Mouse (Mus musculus): ENCODE measurements around the gene Trp53tg5. TPM values are rescaled to one million over a fixed set of nuclear protein-coding genes. Genes with fewer than 3 reads are reported as not detected.

Trp53tg5 gene
- polyA plus RNA-seq, 1 experiment from 2014 or later, result not detected

Other genes starting within 250 kb of the Trp53tg5 start
- not detected in 2 replicates for gene Svs2, start 235.3 kb downstream of the Trp53tg5 start, polyA plus RNA-seq (2015; fragmentation: Nextera tagmentation; extraction: Ambion mirVana)
- gene Svs3b, start 217.1 kb downstream of the Trp53tg5 start, polyA plus RNA-seq (2015; fragmentation: Nextera tagmentation; extraction: Ambion mirVana), result not detected in 2 replicates
- gene Svs4, start 195.3 kb downstream of the Trp53tg5 start, polyA plus RNA-seq (2015; fragmentation: Nextera tagmentation; extraction: Ambion mirVana), result not detected in 2 replicates
- gene Svs3a, start 184.5 kb downstream of the Trp53tg5 start, polyA plus RNA-seq (2015; fragmentation: Nextera tagmentation; extraction: Ambion mirVana), result not detected in 2 replicates
- gene Svs6, start 157.0 kb downstream of the Trp53tg5 start, polyA plus RNA-seq (2015; fragmentation: Nextera tagmentation; extraction: Ambion mirVana), result not detected in 2 replicates
- gene Svs5, start 141.0 kb downstream of the Trp53tg5 start, polyA plus RNA-seq (2015; fragmentation: Nextera tagmentation; extraction: Ambion mirVana), result not detected in 2 replicates
- 21.3 and 24.2 TPM in 2 replicates for gene Slpi, start 84.6 kb downstream of the Trp53tg5 start, polyA plus RNA-seq (2015; fragmentation: Nextera tagmentation; extraction: Ambion mirVana)
- gene Rbpjl, start 70.6 kb downstream of the Trp53tg5 start, polyA plus RNA-seq (2015; fragmentation: Nextera tagmentation; extraction: Ambion mirVana), result 0.07 and 0.63 TPM in 2 replicates
- gene Matn4, start 68.6 kb downstream of the Trp53tg5 start, polyA plus RNA-seq (2015; fragmentation: Nextera tagmentation; extraction: Ambion mirVana), result 0.28 and 0.32 TPM in 2 replicates
- gene Sdc4, start 29.8 kb downstream of the Trp53tg5 start, polyA plus RNA-seq (2015; fragmentation: Nextera tagmentation; extraction: Ambion mirVana), result 55.0 and 63.3 TPM in 2 replicates
- gene Sys1, start 16.8 kb downstream of the Trp53tg5 start, polyA plus RNA-seq (2015; fragmentation: Nextera tagmentation; extraction: Ambion mirVana), result 27.1 and 29.7 TPM in 2 replicates
- gene Gm20458, start 12.8 kb downstream of the Trp53tg5 start, polyA plus RNA-seq (2015; fragmentation: Nextera tagmentation; extraction: Ambion mirVana), result 5.0 TPM in 1 of 2 replicates, not detected in the other
- gene Dbndd2, start 12.4 kb upstream of the Trp53tg5 start, polyA plus RNA-seq (2015; fragmentation: Nextera tagmentation; extraction: Ambion mirVana), result 2.2 and 6.2 TPM in 2 replicates
- gene Pigt, start 23.8 kb upstream of the Trp53tg5 start, polyA plus RNA-seq (2015; fragmentation: Nextera tagmentation; extraction: Ambion mirVana), result 23.6 and 25.9 TPM in 2 replicates
- 1.7 TPM in 2 replicates for gene Wfdc2, start 88.7 kb upstream of the Trp53tg5 start, polyA plus RNA-seq (2015; fragmentation: Nextera tagmentation; extraction: Ambion mirVana)
- gene Spint3, start 99.7 kb upstream of the Trp53tg5 start, polyA plus RNA-seq (2015; fragmentation: Nextera tagmentation; extraction: Ambion mirVana), result not detected in 2 replicates
- gene Wfdc6a, start 111.7 kb upstream of the Trp53tg5 start, polyA plus RNA-seq (2015; fragmentation: Nextera tagmentation; extraction: Ambion mirVana), result not detected in 2 replicates
- gene Eppin, start 119.9 kb upstream of the Trp53tg5 start, polyA plus RNA-seq (2015; fragmentation: Nextera tagmentation; extraction: Ambion mirVana), result not detected in 2 replicates
- gene Wfdc6b, start 139.8 kb upstream of the Trp53tg5 start, polyA plus RNA-seq (2015; fragmentation: Nextera tagmentation; extraction: Ambion mirVana), result not detected in 2 replicates
- gene Wfdc8, start 139.9 kb upstream of the Trp53tg5 start, polyA plus RNA-seq (2015; fragmentation: Nextera tagmentation; extraction: Ambion mirVana), result not detected in 2 replicates
- gene Wfdc16, start 165.1 kb upstream of the Trp53tg5 start, polyA plus RNA-seq (2015; fragmentation: Nextera tagmentation; extraction: Ambion mirVana), result not detected in 2 replicates
- not detected in 2 replicates for gene Wfdc10, start 182.3 kb upstream of the Trp53tg5 start, polyA plus RNA-seq (2015; fragmentation: Nextera tagmentation; extraction: Ambion mirVana)
- not detected in 2 replicates for gene Wfdc9, start 182.9 kb upstream of the Trp53tg5 start, polyA plus RNA-seq (2015; fragmentation: Nextera tagmentation; extraction: Ambion mirVana)
- gene Wfdc11, start 200.4 kb upstream of the Trp53tg5 start, polyA plus RNA-seq (2015; fragmentation: Nextera tagmentation; extraction: Ambion mirVana), result not detected in 2 replicates
- not detected in 2 replicates for gene Wfdc13, start 211.4 kb upstream of the Trp53tg5 start, polyA plus RNA-seq (2015; fragmentation: Nextera tagmentation; extraction: Ambion mirVana)
- not detected in 2 replicates for gene Spint4, start 224.8 kb upstream of the Trp53tg5 start, polyA plus RNA-seq (2015; fragmentation: Nextera tagmentation; extraction: Ambion mirVana)
- not detected in 2 replicates for gene Spint5, start 241.6 kb upstream of the Trp53tg5 start, polyA plus RNA-seq (2015; fragmentation: Nextera tagmentation; extraction: Ambion mirVana)

Measured in liver, embryonic 15.5 days (tissue).